In the genomic region with DNA sequence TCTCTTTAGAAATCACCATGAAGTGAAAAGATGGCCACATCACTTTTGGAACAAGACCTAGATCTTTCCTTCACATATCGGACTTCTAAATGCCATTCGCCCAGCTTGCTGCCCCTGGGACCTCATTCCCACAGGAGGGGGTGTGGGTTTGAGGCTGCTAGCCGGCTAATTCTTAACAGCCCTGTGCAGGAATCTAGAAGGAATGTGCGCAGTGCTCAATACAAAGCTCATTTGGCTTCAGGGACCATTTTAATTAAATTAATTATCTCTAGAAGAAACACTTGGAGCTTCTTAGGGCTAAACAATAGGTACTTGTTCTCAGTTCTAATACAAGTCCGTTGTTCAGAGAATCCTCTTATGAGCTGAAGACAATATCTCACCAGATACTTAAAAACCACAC, we compare ENCODE assay signal across 20 mouse cellular contexts.
DNase-seq lines count a peak whose midpoint lies in the region; ATAC-seq and TF ChIP-seq lines count a peak whose summit lies in the region.
"Had no signal": no experiment of that assay in that cellular context is flagged by ENCODE, and none has a peak within 500 bp of the region (broad histone marks: within the 10 kb centered on the region; RNA-seq: fewer than 3 reads in every experiment).

No protein-coding gene starts in this region.

- H3K27ac ChIP-seq in forebrain, embryonic 10.5 days = 0 out of 2 replicates have a peak overlapping the region, but pooled peaks have one; percentile 52
- no peak overlapping the region for H3K27ac ChIP-seq in forebrain, embryonic 13.5 days
- no peak overlapping the region for H3K27ac ChIP-seq in midbrain, embryonic 14.5 days (replicated peaks; ENCODE audit: low read depth, low read length)
- H3K27ac ChIP-seq in midbrain, embryonic 15.5 days = no peak overlapping the region
- H3K27ac ChIP-seq in embryonic facial prominence, embryonic 14.5 days (replicated peaks; ENCODE audit: low read depth, low read length) = no peak overlapping the region
- H3K27ac ChIP-seq in thymus, adult 2 months (ENCODE audit: control insufficient read depth, insufficient read depth, low read length) = no peak overlapping the region
- H3K27ac ChIP-seq: forebrain, embryonic 15.5 days; heart, adult 2 months; hindbrain, embryonic 10.5 days; hindbrain, embryonic 14.5 days had no signal

- H3K9ac ChIP-seq in forebrain, embryonic 13.5 days = no peak overlapping the region
- no peak overlapping the region for H3K9ac ChIP-seq in midbrain, embryonic 14.5 days (replicated peaks; ENCODE audit: low read length)
- no peak overlapping the region for H3K9ac ChIP-seq in midbrain, embryonic 15.5 days
- no peak overlapping the region for H3K9ac ChIP-seq in embryonic facial prominence, embryonic 14.5 days (ENCODE audit: low read depth, low read length)
- H3K9ac ChIP-seq: forebrain, embryonic 15.5 days; heart, embryonic 12.5 days; hindbrain, embryonic 14.5 days had no signal

- ATAC-seq in forebrain, embryonic 13.5 days = no peak
- no peak for ATAC-seq in midbrain, embryonic 14.5 days (ENCODE audit: low FRiP score, low TSS enrichment)
- no peak for ATAC-seq in midbrain, embryonic 15.5 days (replicated peaks)
- no peak for ATAC-seq in embryonic facial prominence, embryonic 14.5 days (ENCODE audit: low read depth)
- ATAC-seq: activated CD4-positive, CD25-positive, alpha-beta regulatory T cell, adult 4 months; forebrain, embryonic 15.5 days; inflammation-experienced regulatory T-cells, adult 6 months; Patski had no signal

- peaks cover 11% of the 10 kb centered on the region; the same call in 1 of the 2 replicates for H3K9me3 ChIP-seq in forebrain, embryonic 10.5 days
- no peaks in the 10 kb centered on the region for H3K9me3 ChIP-seq in forebrain, embryonic 13.5 days (replicated peaks)
- no peaks in the 10 kb centered on the region for H3K9me3 ChIP-seq in midbrain, embryonic 14.5 days (ENCODE audit: control insufficient read depth, low read length)
- no peaks in the 10 kb centered on the region for H3K9me3 ChIP-seq in midbrain, embryonic 15.5 days
- H3K9me3 ChIP-seq in embryonic facial prominence, embryonic 14.5 days (ENCODE audit: control insufficient read depth, low read length) = 0 out of 2 replicates have a peak, but pooled peaks cover 5% of the 10 kb centered on the region
- H3K9me3 ChIP-seq: forebrain, embryonic 15.5 days had no signal

- TF ChIP-seq POLR2A in thymus, adult 2 months (IDR thresholded peaks at IDR 0.05; ENCODE audit: control insufficient read depth, extremely low read depth, insufficient read depth, low read length, poor library complexity) = no peak

- no peak overlapping the region for H3K4me2 ChIP-seq in forebrain, embryonic 13.5 days
- H3K4me2 ChIP-seq in midbrain, embryonic 14.5 days (ENCODE audit: low read length) = no peak overlapping the region
- H3K4me2 ChIP-seq in midbrain, embryonic 15.5 days = no peak overlapping the region
- no peak overlapping the region for H3K4me2 ChIP-seq in embryonic facial prominence, embryonic 14.5 days (ENCODE audit: low read depth, low read length)
- H3K4me2 ChIP-seq: forebrain, embryonic 15.5 days; heart, embryonic 12.5 days; hindbrain, embryonic 14.5 days had no signal

- H3K4me3 ChIP-seq in forebrain, embryonic 10.5 days = no peak overlapping the region
- no peak overlapping the region for H3K4me3 ChIP-seq in forebrain, embryonic 13.5 days
- no peak overlapping the region for H3K4me3 ChIP-seq in midbrain, embryonic 14.5 days (replicated peaks; ENCODE audit: low read depth, low read length)
- no peak overlapping the region for H3K4me3 ChIP-seq in midbrain, embryonic 15.5 days
- no peak overlapping the region for H3K4me3 ChIP-seq in embryonic facial prominence, embryonic 14.5 days (ENCODE audit: low read depth, low read length)
- H3K4me3 ChIP-seq in thymus, adult 2 months (ENCODE audit: control insufficient read depth, insufficient read depth, low read length) = no peak overlapping the region
- H3K4me3 ChIP-seq: forebrain, embryonic 15.5 days; heart, adult 2 months; heart, embryonic 12.5 days; hindbrain, embryonic 10.5 days had no signal

- DNase-seq in forebrain, embryonic 10.5 days (ENCODE audit: extremely low spot score, low spot score) = no peak
- peak; percentile 12 for DNase-seq in midbrain, embryonic 14.5 days
- DNase-seq in embryonic facial prominence, embryonic 14.5 days (ENCODE audit: low spot score) = peak; percentile 27
- DNase-seq in thymus, adult 2 months = no peak
- no peak for DNase-seq in kidney, postnatal 25 days
- DNase-seq: adrenal gland, postnatal 14 days; cerebellum, adult 11-12 months; cerebellum, adult 9-10 months; cerebellum, postnatal 25 days; gastrocnemius, postnatal 10 days; heart, adult 2 months had no signal

- TF ChIP-seq CTCF in thymus, adult 2 months (IDR thresholded peaks at IDR 0.05; ENCODE audit: borderline replicate concordance, control insufficient read depth, extremely low read depth, insufficient read depth, low read length, poor library complexity) = no peak

- H3K27me3 ChIP-seq in forebrain, embryonic 10.5 days (ENCODE audit: poor library complexity, severe bottlenecking) = peaks cover 84% of the 10 kb centered on the region
- peaks cover 73% of the 10 kb centered on the region for H3K27me3 ChIP-seq in forebrain, embryonic 13.5 days
- peaks cover 81% of the 10 kb centered on the region for H3K27me3 ChIP-seq in midbrain, embryonic 14.5 days (ENCODE audit: control insufficient read depth, insufficient read depth, low read length)
- peaks cover 65% of the 10 kb centered on the region for H3K27me3 ChIP-seq in midbrain, embryonic 15.5 days (replicated peaks)
- no peaks in the 10 kb centered on the region for H3K27me3 ChIP-seq in embryonic facial prominence, embryonic 14.5 days (replicated peaks; ENCODE audit: control insufficient read depth, insufficient read depth, low read length)
- H3K27me3 ChIP-seq in thymus, adult 2 months (ENCODE audit: control insufficient read depth, insufficient read depth, low read length) = no peaks in the 10 kb centered on the region; the same call in 1 of the 2 replicates
- H3K27me3 ChIP-seq: heart, embryonic 12.5 days; Patski had no signal

- H3K36me3 ChIP-seq in forebrain, embryonic 10.5 days (replicated peaks) = no peaks in the 10 kb centered on the region
- H3K36me3 ChIP-seq in forebrain, embryonic 13.5 days (ENCODE audit: poor library complexity, severe bottlenecking) = no peaks in the 10 kb centered on the region
- no peaks in the 10 kb centered on the region for H3K36me3 ChIP-seq in midbrain, embryonic 14.5 days (ENCODE audit: control insufficient read depth, insufficient read depth, low read length)
- H3K36me3 ChIP-seq in midbrain, embryonic 15.5 days (replicated peaks) = no peaks in the 10 kb centered on the region
- H3K36me3 ChIP-seq in embryonic facial prominence, embryonic 14.5 days (ENCODE audit: control insufficient read depth, insufficient read depth, low read length) = no peaks in the 10 kb centered on the region
- no peaks in the 10 kb centered on the region for H3K36me3 ChIP-seq in thymus, adult 2 months (ENCODE audit: control insufficient read depth, insufficient read depth, low read length)
- H3K36me3 ChIP-seq: forebrain, embryonic 15.5 days; heart, embryonic 12.5 days had no signal

- WGBS in forebrain, embryonic 10.5 days = 9% methylated on average over 5 of the region's 5 CpGs
- 7% methylated on average over 5 of the region's 5 CpGs for WGBS in forebrain, embryonic 13.5 days
- WGBS in midbrain, embryonic 14.5 days = 12% methylated on average over 5 of the region's 5 CpGs
- WGBS in midbrain, embryonic 15.5 days = 17% methylated on average over 5 of the region's 5 CpGs
- 17% methylated on average over 5 of the region's 5 CpGs for WGBS in embryonic facial prominence, embryonic 14.5 days
- WGBS in thymus, adult 2 months = 91% methylated on average over 5 of the region's 5 CpGs

- peaks cover 60% of the 10 kb centered on the region for H3K4me1 ChIP-seq in forebrain, embryonic 10.5 days
- peaks cover 38% of the 10 kb centered on the region for H3K4me1 ChIP-seq in forebrain, embryonic 13.5 days
- peaks cover 16% of the 10 kb centered on the region for H3K4me1 ChIP-seq in midbrain, embryonic 14.5 days (ENCODE audit: control insufficient read depth, insufficient read depth, low read length)
- peaks cover 16% of the 10 kb centered on the region for H3K4me1 ChIP-seq in midbrain, embryonic 15.5 days
- H3K4me1 ChIP-seq in embryonic facial prominence, embryonic 14.5 days (ENCODE audit: control insufficient read depth, insufficient read depth, low read length) = peaks cover 33% of the 10 kb centered on the region
- H3K4me1 ChIP-seq in thymus, adult 2 months (replicated peaks; ENCODE audit: control insufficient read depth, insufficient read depth, low read length) = no peaks in the 10 kb centered on the region

Comparison
In these comparisons a context has a peak if more than half of its experiments do, and no peak if none do; other contexts are left out.
1. DNase-seq: peak in midbrain, embryonic 14.5 days (single experiment) and embryonic facial prominence, embryonic 14.5 days (single experiment); none in forebrain, embryonic 10.5 days (single experiment), thymus, adult 2 months (single experiment) and kidney, postnatal 25 days (0 of 2).